Mouse (Mus musculus) myocyte (in vitro differentiated cells): ENCODE measurements around the gene Olfr1198. TPM values are rescaled to one million over a fixed set of nuclear protein-coding genes. Genes with fewer than 3 reads are reported as not detected.

Source experiments
- H3K27me3 ChIP-seq: one replicate; pipeline ENCODE4 v1.6.1; 2011; ENCODE audit not compliant: control insufficient read depth, insufficient read depth, insufficient read length
- H3K36me3 ChIP-seq: one replicate; pipeline ENCODE4 v1.6.1; 2011; ENCODE audit not compliant: control insufficient read depth, insufficient read depth
- H3K4me2 ChIP-seq: one replicate; pipeline ENCODE4 v1.6.1; 2011; ENCODE audit warnings: low read depth, control low read depth
- H3K4me3 ChIP-seq: one replicate; pipeline ENCODE4 v1.5.1; 2011; ENCODE audit warnings: mild to moderate bottlenecking, control low read depth, moderate library complexity
- H3K79me2 ChIP-seq: one replicate; pipeline ENCODE4 v1.6.1; 2011; ENCODE audit not compliant: control insufficient read depth, insufficient read depth
- H3ac ChIP-seq: one replicate; pipeline ENCODE4 v1.6.1; 2011; ENCODE audit not compliant: control insufficient read depth, insufficient read length
- CEBPB ChIP-seq: IDR thresholded peaks from 2 replicates; pipeline ENCODE4 v1.6.1; 2011; ENCODE audit warnings: mild to moderate bottlenecking, moderate library complexity; ENCODE audit not compliant: poor library complexity, insufficient read depth, severe bottlenecking
- E2F4 ChIP-seq: IDR thresholded peaks from one replicate; pipeline ENCODE4 v1.6.1; 2011; ENCODE audit warnings: mild to moderate bottlenecking, control low read depth, moderate library complexity; ENCODE audit not compliant: insufficient read depth
- MAX ChIP-seq: IDR thresholded peaks from one replicate; pipeline ENCODE4 v1.6.1; 2011; ENCODE audit warnings: low read depth, mild to moderate bottlenecking, control low read depth
- MYOD1 ChIP-seq, 3 experiments: IDR thresholded peaks; one replicate each; pipeline ENCODE4 v1.6.1; 2011; ENCODE audit warnings: control low read depth in 2 of 3, low read depth in 2 of 3, mild to moderate bottlenecking in 2 of 3, moderate library complexity in 1 of 3; ENCODE audit not compliant: insufficient read length in 2 of 3, control insufficient read depth in 1 of 3
- MYOG ChIP-seq, 3 experiments: IDR thresholded peaks; one replicate each; pipeline ENCODE4 v1.6.1; 2011; ENCODE audit warnings: control low read depth in 2 of 3, low read depth in 2 of 3, mild to moderate bottlenecking in 2 of 3; ENCODE audit not compliant: insufficient read length in 2 of 3, control insufficient read depth in 1 of 3, insufficient read depth in 1 of 3
- POLR2A ChIP-seq: IDR thresholded peaks from one replicate; pipeline ENCODE4 v1.6.1; 2011; ENCODE audit warnings: low read depth, mild to moderate bottlenecking, control low read depth, moderate library complexity; ENCODE audit not compliant: insufficient read length
- POLR2AphosphoS2 ChIP-seq: IDR thresholded peaks from one replicate; pipeline ENCODE4 v1.6.1; 2011; ENCODE audit warnings: low read depth, control low read depth; ENCODE audit not compliant: insufficient read length
- REST ChIP-seq: IDR thresholded peaks from one replicate; pipeline ENCODE4 v1.6.1; 2011; ENCODE audit warnings: mild to moderate bottlenecking, control low read depth, moderate library complexity; ENCODE audit not compliant: insufficient read depth, insufficient read length
- SRF ChIP-seq: IDR thresholded peaks from one replicate; pipeline ENCODE4 v1.6.1; 2011; ENCODE audit warnings: low read depth; ENCODE audit not compliant: control insufficient read depth, insufficient read length
- TCF12 ChIP-seq: IDR thresholded peaks from one replicate; pipeline ENCODE4 v1.6.1; 2011; ENCODE audit warnings: mild to moderate bottlenecking, control low read depth; ENCODE audit not compliant: poor library complexity, insufficient read depth, severe bottlenecking
- TCF3 ChIP-seq: IDR thresholded peaks from one replicate; pipeline ENCODE4 v1.6.1; 2011; ENCODE audit warnings: low read depth, control low read depth; ENCODE audit not compliant: insufficient read length
- USF1 ChIP-seq: IDR thresholded peaks from one replicate; pipeline ENCODE4 v1.6.1; 2011; ENCODE audit warnings: low read depth, mild to moderate bottlenecking, control low read depth, moderate library complexity
- polyA plus RNA-seq: library from polyadenylated mRNA; unstranded; fragments of >200 nt; fragmentation: generic; extraction: Trizol; gene quantifications from one replicate; pipeline ENCODE4 v1.2.1, GENCODE M21; 2012; ENCODE audit warnings: missing spikeins

Olfr1198 gene
- polyA plus RNA-seq = not detected

DNA sequence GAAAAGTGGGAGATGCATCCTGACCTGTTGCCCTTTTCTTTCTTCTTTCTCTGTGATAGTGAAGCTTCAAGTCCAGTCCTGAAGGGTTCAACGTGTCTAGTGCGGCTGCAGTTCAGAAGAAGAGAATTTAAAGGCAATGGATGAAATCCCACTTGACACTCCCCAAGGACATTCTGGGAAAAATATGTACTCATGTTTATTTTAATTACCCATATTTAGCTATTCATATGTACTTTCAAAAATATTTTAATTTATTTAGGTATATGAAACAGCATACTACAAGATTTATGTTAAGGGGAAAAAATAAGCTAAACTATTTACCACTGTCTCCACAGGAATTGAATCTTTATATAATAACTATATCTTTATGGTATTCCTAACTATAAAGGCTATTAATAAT lies at the start of gene Olfr1198:
Olfr1198 (minus strand) TSS at position 101 of the 400 bp plus-strand sequence.
- H3ac ChIP-seq = no peak within 1 kb of the TSS
- no peak for TF ChIP-seq TCF3
- TF ChIP-seq MYOG (IDR thresholded peaks at IDR 0.05; ENCODE audit: control insufficient read depth in 1 of 3, insufficient read depth in 1 of 3, insufficient read length in 2 of 3, low read depth in 2 of 3) = no peak
- TF ChIP-seq MYOD1 (IDR thresholded peaks at IDR 0.05; ENCODE audit: control insufficient read depth in 1 of 3, insufficient read length in 2 of 3, low read depth in 2 of 3) = no peak
- TF ChIP-seq POLR2A = no peak
- no peak for TF ChIP-seq TCF12
- no peak for TF ChIP-seq CEBPB
- TF ChIP-seq REST = no peak
- no peak for TF ChIP-seq USF1
- TF ChIP-seq SRF = no peak
- no peak for TF ChIP-seq MAX
- no peak for TF ChIP-seq POLR2AphosphoS2
- no peak for TF ChIP-seq E2F4
- H3K4me2 ChIP-seq = no peak within 1 kb of the TSS
- H3K4me3 ChIP-seq = no peak within 1 kb of the TSS
- H3K36me3 ChIP-seq = no peaks in the 10 kb centered on the region
- H3K79me2 ChIP-seq = no peaks in the 10 kb centered on the region
- H3K27me3 ChIP-seq = no peaks in the 10 kb centered on the region

DNA sequence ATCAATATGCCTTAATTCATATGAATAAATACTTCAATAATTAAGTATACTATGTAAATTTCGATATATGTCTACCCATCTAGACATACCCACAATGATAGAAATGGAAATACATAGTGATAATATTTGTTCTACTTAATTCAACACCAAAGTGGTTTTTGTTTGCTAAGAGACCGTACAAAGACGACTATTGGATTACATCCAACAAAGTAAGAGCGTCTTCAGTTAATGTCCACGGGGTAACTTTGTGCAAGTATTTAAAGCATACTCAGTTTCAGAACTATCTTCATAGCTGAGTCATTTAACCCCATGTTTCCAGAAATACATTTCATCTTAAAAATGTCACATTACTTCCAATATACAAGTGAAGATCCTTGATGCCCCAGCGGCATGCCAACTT lies 41.6 kb upstream of the Olfr1198 start, which contains the start of gene Olfr1201:
Olfr1201 (plus strand) TSS at position 301 of the 400 bp plus-strand sequence.
- Histone ChIP-seq H3K36me3 (no peaks in the 10 kb centered on the region), H3K27me3 (no peaks in the 10 kb centered on the region), H3ac (no peak within 1 kb of the TSS), H3K79me2 (no peaks in the 10 kb centered on the region), H3K4me3 (no peak within 1 kb of the TSS), H3K4me2 (no peak within 1 kb of the TSS)
- no peak for TF ChIP-seq CEBPB
- no peak for TF ChIP-seq SRF
- no peak for TF ChIP-seq MYOD1 (IDR thresholded peaks at IDR 0.05; ENCODE audit: control insufficient read depth in 1 of 3, insufficient read length in 2 of 3, low read depth in 2 of 3)
- no peak for TF ChIP-seq MYOG (IDR thresholded peaks at IDR 0.05; ENCODE audit: control insufficient read depth in 1 of 3, insufficient read depth in 1 of 3, insufficient read length in 2 of 3, low read depth in 2 of 3)
- TF ChIP-seq TCF3 = no peak
- TF ChIP-seq POLR2AphosphoS2 = no peak
- no peak for TF ChIP-seq USF1
- no peak for TF ChIP-seq TCF12
- TF ChIP-seq POLR2A = no peak
- no peak for TF ChIP-seq MAX
- no peak for TF ChIP-seq REST
- TF ChIP-seq E2F4 = no peak

DNA sequence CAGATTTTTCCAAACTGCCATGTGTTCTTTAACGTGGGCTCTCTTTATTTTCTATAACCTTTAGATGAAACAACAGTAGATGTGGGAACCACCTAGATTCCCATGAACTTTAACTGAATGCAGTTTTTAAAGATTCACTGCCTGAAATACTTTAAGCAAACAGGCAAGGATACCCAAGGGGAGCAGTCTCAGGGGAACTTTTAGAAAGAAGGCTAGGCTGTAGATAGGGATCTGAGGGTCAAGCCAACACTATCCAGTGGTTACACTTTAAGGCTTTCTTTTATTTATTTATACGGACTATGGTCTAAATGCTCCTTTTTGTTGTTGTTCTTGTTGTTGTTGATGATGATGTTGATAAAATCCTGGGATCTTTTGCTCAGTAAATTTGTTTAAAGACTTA lies 19.2 kb upstream of the Olfr1198 start, which contains the start of gene Olfr1200:
Olfr1200 (minus strand) TSS at position 101 of the 400 bp plus-strand sequence.
- TF ChIP-seq TCF12 = no peak
- no peak for TF ChIP-seq POLR2A
- TF ChIP-seq E2F4 = no peak
- TF ChIP-seq SRF = no peak
- no peak for TF ChIP-seq MAX
- TF ChIP-seq MYOD1 (IDR thresholded peaks at IDR 0.05; ENCODE audit: control insufficient read depth in 1 of 3, insufficient read length in 2 of 3, low read depth in 2 of 3) = no peak
- TF ChIP-seq CEBPB = no peak
- TF ChIP-seq POLR2AphosphoS2 = no peak
- TF ChIP-seq TCF3 = no peak
- no peak for TF ChIP-seq REST
- Histone ChIP-seq H3K79me2 (no peaks in the 10 kb centered on the region), H3K4me2 (no peak within 1 kb of the TSS), H3K4me3 (no peak within 1 kb of the TSS), H3K36me3 (no peaks in the 10 kb centered on the region), H3K27me3 (no peaks in the 10 kb centered on the region), H3ac (no peak within 1 kb of the TSS)

DNA sequence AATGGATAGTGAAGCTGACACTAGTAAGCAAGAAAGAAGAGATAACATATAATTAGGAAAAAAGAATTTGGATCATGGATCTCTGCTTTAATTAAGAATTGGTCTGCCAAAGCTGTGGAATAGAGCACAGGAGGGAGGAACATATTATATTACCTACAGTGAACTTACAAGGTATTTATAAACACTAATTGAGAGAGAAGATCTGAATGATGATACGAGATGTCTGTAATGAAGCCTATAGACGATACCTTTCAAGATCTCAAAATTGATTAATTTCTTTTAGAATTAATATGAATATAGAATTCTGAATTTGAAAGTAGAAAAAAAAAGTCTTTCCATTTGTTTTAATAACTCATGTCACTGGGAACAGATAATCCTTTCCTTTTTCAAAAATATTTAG lies 9.2 kb upstream of the Olfr1198 start, which contains the start of gene Olfr1199:
Olfr1199 (minus strand) TSS at position 101 of the 400 bp plus-strand sequence.
- Histone ChIP-seq H3K27me3 (no peaks in the 10 kb centered on the region), H3K79me2 (no peaks in the 10 kb centered on the region), H3K4me2 (no peak within 1 kb of the TSS), H3ac (no peak within 1 kb of the TSS), H3K4me3 (no peak within 1 kb of the TSS), H3K36me3 (no peaks in the 10 kb centered on the region)
- TF ChIP-seq MYOG (IDR thresholded peaks at IDR 0.05; ENCODE audit: control insufficient read depth in 1 of 3, insufficient read depth in 1 of 3, insufficient read length in 2 of 3, low read depth in 2 of 3) = no peak
- no peak for TF ChIP-seq USF1
- no peak for TF ChIP-seq MAX
- no peak for TF ChIP-seq TCF3

DNA sequence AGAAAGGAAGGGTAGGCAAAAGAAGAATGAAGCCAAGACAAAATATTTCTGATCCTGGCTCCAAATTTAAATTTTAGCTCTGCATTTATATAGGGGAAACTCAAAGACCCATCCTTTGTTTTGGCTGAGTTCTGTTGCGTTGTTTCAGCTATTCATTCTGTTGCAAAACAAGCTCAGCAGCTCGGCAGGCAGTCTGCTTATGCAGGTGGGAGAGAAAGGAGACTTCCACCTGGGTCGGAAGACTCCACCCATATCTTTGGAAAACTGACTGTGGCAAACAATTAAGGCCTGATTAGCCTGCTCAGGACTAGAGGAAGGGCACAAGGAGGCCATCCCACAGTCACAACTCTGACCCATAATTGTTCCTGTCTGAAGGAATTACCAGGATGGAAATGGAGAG lies 7.8 kb downstream of the Olfr1198 start:
- Histone ChIP-seq H3K79me2 (no peaks in the 10 kb centered on the region), H3K4me3 (no peak overlapping the region), H3K36me3 (no peaks in the 10 kb centered on the region), H3K4me2 (no peak overlapping the region), H3ac (no peak overlapping the region), H3K27me3 (no peaks in the 10 kb centered on the region)
- no peak for TF ChIP-seq E2F4
- TF ChIP-seq TCF12 = no peak
- no peak for TF ChIP-seq MAX
- no peak for TF ChIP-seq CEBPB
- no peak for TF ChIP-seq USF1
- TF ChIP-seq POLR2A = no peak
- no peak for TF ChIP-seq REST
- TF ChIP-seq MYOG (IDR thresholded peaks at IDR 0.05; ENCODE audit: control insufficient read depth in 1 of 3, insufficient read depth in 1 of 3, insufficient read length in 2 of 3, low read depth in 2 of 3) = no peak
- TF ChIP-seq MYOD1 (IDR thresholded peaks at IDR 0.05; ENCODE audit: control insufficient read depth in 1 of 3, insufficient read length in 2 of 3, low read depth in 2 of 3) = no peak
- TF ChIP-seq SRF = no peak
- TF ChIP-seq POLR2AphosphoS2 = no peak
- TF ChIP-seq TCF3 = no peak
